Mouse (Mus musculus) kidney, postnatal 0 days (tissue): ENCODE results near the gene Ntrk1. TPM values are rescaled to one million over a fixed set of nuclear protein-coding genes. Genes with fewer than 3 reads are reported as not detected.

Experiments used
- ATAC-seq: fragments of 200-750 bp; cut with Nextera tagmentation; replicated peaks from 2 replicates; pipeline ENCODE4 v1.8.0; 2017; ENCODE audit warnings: low read depth, moderate number of reproducible peaks, moderate TSS enrichment, moderate library complexity; ENCODE audit not compliant: low FRiP score
- DNase-seq: peaks from one replicate; pipeline ENCODE4 v3.0.0-alpha.2; 2016; ENCODE audit warnings: low spot score
- H3K27ac ChIP-seq: fragments of 300-500 bp; sonication (generic); 2 replicates; pipeline ENCODE4 v1.5.1; 2014; ENCODE audit warnings: mild to moderate bottlenecking
- H3K27me3 ChIP-seq: fragments of 300-500 bp; sonication (generic); 2 replicates; pipeline ENCODE4 v1.6.1; 2014; ENCODE audit warnings: low read length, mixed read lengths; ENCODE audit not compliant: insufficient read depth
- H3K36me3 ChIP-seq: fragments of 300-500 bp; sonication (generic); 2 replicates; pipeline ENCODE4 v1.6.1; 2014; ENCODE audit warnings: low read length, mixed read lengths; ENCODE audit not compliant: insufficient read depth
- H3K4me1 ChIP-seq: fragments of 300-500 bp; sonication (generic); replicated peaks from 2 replicates; pipeline ENCODE4 v1.6.1; 2014; ENCODE audit warnings: antibody characterized with exemption, low read length, mixed read lengths; ENCODE audit not compliant: insufficient read depth
- H3K4me2 ChIP-seq: fragments of 300-500 bp; sonication (generic); 2 replicates; pipeline ENCODE4 v1.6.1; 2014; ENCODE audit warnings: mild to moderate bottlenecking, low read length, moderate library complexity, mixed read lengths
- H3K4me3 ChIP-seq: fragments of 300-500 bp; sonication (generic); replicated peaks from 2 replicates; pipeline ENCODE4 v1.5.1; 2014; ENCODE audit warnings: low read depth, low read length
- H3K9ac ChIP-seq: fragments of 300-500 bp; sonication (generic); 2 replicates; pipeline ENCODE4 v1.6.1; 2014; ENCODE audit warnings: low read depth, low read length
- H3K9me3 ChIP-seq: fragments of 300-500 bp; sonication (generic); replicated peaks from 2 replicates; pipeline ENCODE4 v1.6.1; 2016; ENCODE audit warnings: low read length, inconsistent platforms, mixed read lengths
- CTCF ChIP-seq: IDR thresholded peaks from 2 replicates; pipeline ENCODE4 v1.5.1; 2016; ENCODE audit warnings: antibody characterized with exemption, low read depth, mild to moderate bottlenecking, moderate library complexity
- WGBS: fragments of 180-500 bp; shearing (Covaris S2); extraction: QIAGEN DNeasy Blood & Tissue Kit; methylation state at CpG from one replicate; pipeline ENCODE4 v1.1.7; 2014; 5-methylcytosine and 5-hydroxymethylcytosine counted together
- polyA plus RNA-seq: library from polyadenylated mRNA; unstranded; fragments of >200 nt; fragmentation: Nextera tagmentation; extraction: Ambion mirVana; gene quantifications from 2 replicates; pipeline ENCODE4 v1.2.1, GENCODE M21; 2015

The Ntrk1 gene
- polyA plus RNA-seq, 1 experiment from 2014 or later, result 2.3 TPM

DNA sequence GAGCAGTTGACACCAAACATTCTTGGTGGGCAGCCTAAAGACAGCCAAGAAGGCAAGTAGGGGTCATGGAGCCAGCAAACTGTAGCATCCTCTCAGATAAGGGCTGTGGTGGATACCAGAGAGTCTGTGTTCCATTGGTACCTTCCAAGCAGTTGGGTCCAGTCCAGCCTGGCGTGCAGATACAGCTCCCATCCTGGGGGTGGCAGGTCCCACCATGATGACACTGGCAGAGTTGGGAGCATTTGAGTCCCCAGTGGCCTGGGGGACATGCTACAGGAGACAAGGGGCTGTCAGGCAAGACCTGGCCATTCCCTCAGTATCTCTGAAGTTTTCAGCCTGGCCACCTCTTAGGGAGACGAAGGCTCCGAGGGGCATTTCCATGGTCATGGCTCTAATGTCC lies 42.4 kb downstream of the Ntrk1 start:
- Histone ChIP-seq H3K4me1 (0 out of 2 replicates have a peak, but pooled peaks cover 5% of the 10 kb centered on the region), H3K9me3 (no peaks in the 10 kb centered on the region), H3K36me3 (peaks cover 41% of the 10 kb centered on the region), H3K27ac (no peak overlapping the region), H3K4me3 (no peak overlapping the region), H3K4me2 (no peak overlapping the region), H3K9ac (no peak overlapping the region), H3K27me3 (no peaks in the 10 kb centered on the region)
- no peak for TF ChIP-seq CTCF
- DNase-seq (no peak), ATAC-seq (no peak)
- 93% methylated on average over 3 of the region's 3 CpGs for WGBS

DNA sequence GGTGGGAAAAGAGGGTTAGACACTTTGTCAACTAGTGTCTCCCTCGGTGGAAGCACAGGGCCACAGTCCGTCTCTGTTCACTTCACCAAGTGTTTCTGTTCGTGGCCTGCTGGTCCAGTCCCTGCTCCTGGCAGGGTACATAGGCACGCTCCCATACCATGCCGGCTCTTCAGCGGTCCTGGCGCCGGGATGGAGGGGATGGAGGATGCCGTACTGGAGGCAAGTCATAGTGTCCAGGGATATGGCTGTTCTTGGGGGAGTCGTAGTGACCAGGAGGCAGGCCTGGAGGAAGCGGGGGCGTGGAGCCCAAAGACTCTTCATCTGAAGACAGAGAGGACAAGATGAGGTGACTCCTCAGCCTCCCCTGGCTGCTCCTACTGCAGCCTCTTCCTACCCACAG lies 45.0 kb downstream of the Ntrk1 start:
- Histone ChIP-seq H3K4me1 (peaks cover 7% of the 10 kb centered on the region; the same call in 1 of the 2 replicates), H3K36me3 (peaks cover 38% of the 10 kb centered on the region), H3K27ac (no peak overlapping the region), H3K4me2 (no peak overlapping the region), H3K9ac (no peak overlapping the region), H3K27me3 (no peaks in the 10 kb centered on the region), H3K4me3 (no peak overlapping the region), H3K9me3 (no peaks in the 10 kb centered on the region)
- ATAC-seq (no peak), DNase-seq (no peak)
- WGBS, result 93% methylated on average over 12 of the region's 12 CpGs
- no peak for TF ChIP-seq CTCF

DNA sequence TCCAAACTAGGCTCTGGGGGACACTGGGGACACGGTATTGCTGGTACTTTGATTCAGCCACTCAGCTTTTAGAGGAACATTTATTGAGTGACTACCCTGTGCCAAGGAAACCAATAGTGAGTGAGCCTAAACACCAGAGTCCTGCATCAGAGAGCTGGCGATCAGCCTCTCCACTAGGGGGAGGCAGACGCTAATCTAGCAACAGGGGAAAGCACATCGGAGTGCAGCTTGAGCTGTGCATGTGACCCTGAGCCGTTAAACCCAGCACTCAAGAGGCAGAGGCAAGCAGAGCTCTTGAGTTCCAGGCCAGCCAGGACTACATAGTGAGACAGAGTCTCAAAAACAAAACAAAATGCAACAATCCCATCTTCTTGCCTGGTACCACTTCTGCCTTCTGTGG lies 45.9 kb downstream of the Ntrk1 start:
- no peak for ATAC-seq
- Histone ChIP-seq H3K9ac (no peak overlapping the region), H3K27ac (no peak overlapping the region), H3K4me3 (no peak overlapping the region), H3K36me3 (peaks cover 32% of the 10 kb centered on the region), H3K27me3 (no peaks in the 10 kb centered on the region), H3K9me3 (no peaks in the 10 kb centered on the region), H3K4me2 (no peak overlapping the region), H3K4me1 (peaks cover 8% of the 10 kb centered on the region; the same call in 1 of the 2 replicates)
- peak; percentile 57 for DNase-seq
- WGBS, result 16% methylated on average over 5 of the region's 5 CpGs
- peak; percentile 79 for TF ChIP-seq CTCF

DNA sequence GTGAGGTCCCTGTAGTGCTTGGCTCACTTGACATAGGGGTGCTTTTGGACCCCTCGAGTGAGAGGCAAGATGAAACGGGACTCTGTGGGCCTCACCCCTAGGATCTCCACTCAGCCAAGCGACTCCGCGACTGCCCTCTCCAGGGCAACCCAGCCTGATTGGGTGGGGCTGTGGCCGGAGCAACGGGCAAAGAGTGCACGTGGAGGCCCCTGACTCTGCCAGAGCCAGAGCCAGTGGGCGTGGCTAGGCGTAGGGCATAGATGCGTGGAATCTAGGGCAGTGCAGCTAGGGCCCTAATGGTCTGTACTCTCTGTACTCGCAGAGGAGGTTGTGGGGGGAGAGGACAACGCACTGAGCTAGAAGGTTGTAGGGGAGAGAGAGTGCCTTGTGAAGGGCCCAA lies 46.5 kb downstream of the Ntrk1 start, which contains the start of gene Lrrc71:
Gene Lrrc71 (minus strand): TSS at position 195 of the 400 bp plus-strand sequence.
- Histone ChIP-seq H3K9me3 (no peaks in the 10 kb centered on the region), H3K4me3 (no peak within 1 kb of the TSS), H3K27me3 (no peaks in the 10 kb centered on the region), H3K4me2 (no peak within 1 kb of the TSS), H3K36me3 (peaks cover 26% of the 10 kb centered on the region), H3K9ac (0 out of 2 replicates have a peak within 1 kb of the TSS, but pooled peaks have one; percentile 18), H3K27ac (no peak within 1 kb of the TSS), H3K4me1 (peaks cover 8% of the 10 kb centered on the region; the same call in 1 of the 2 replicates)
- 31% methylated on average over 13 of the region's 13 CpGs for WGBS
- no peak for TF ChIP-seq CTCF
- ATAC-seq (peak; percentile 56), DNase-seq (no peak)

DNA sequence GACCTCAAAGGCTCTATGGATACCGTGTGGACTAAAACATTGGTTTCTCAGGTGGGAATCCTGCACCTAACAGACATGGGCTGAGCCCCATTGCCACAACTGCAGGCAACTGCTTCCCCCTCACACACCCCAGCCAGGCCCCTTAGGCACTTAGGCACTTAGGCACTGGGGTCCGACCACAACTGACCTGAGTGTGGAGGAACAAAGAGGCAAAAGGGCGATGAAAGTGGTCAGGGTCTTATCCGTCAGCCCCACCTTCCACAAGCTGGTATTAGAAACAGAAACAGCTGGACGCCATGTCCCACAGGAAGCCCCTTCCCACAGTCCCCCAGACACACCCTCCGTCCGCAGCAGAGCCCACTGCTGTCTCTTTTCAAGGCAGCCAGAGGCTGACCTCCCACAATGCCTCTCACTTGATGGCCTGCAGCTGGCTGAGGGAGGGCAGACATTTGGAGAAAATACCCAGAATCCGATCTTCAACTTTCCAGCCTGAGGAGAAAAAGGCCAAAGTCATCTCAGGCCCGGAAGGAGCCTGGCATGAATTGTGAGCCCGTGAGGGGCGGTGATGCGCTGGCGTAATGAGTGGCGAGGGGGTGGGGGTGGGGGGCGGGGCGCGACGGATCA lies 49.8 kb downstream of the Ntrk1 start:
- Histone ChIP-seq H3K9me3 (no peaks in the 10 kb centered on the region), H3K4me2 (peak overlapping the region; percentile 41), H3K4me1 (peaks cover 8% of the 10 kb centered on the region; the same call in 1 of the 2 replicates), H3K27ac (peak overlapping the region; percentile 77), H3K36me3 (peaks cover 8% of the 10 kb centered on the region; the same call in 1 of the 2 replicates), H3K4me3 (no peak overlapping the region), H3K27me3 (no peaks in the 10 kb centered on the region), H3K9ac (peak overlapping the region; percentile 35; the same call in 1 of the 2 replicates)
- TF ChIP-seq CTCF, result no peak
- WGBS, result 19% methylated on average over 18 of the region's 18 CpGs
- peak; percentile 87 for DNase-seq
- peak; percentile 42 for ATAC-seq

DNA sequence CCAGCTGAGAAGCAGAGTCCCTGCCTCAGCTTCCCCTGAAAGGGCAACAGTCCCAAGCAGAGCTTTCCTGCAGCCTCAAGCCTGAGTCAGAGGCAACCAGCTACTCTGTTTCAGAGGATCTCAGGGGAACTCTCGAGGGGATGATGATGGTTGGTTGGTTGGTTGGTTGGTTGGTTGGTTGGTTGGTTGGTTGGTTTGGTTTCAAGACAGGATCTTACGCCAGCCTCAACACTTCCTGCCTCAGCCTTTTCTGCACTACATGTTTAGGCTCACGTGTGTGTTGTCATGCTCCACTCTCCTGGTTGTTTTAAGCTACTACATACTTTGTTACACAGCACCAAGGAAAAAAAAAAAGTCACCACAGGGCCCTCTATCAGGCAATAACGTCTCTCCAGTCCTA lies 51.0 kb downstream of the Ntrk1 start:
- Histone ChIP-seq H3K9ac (no peak overlapping the region), H3K4me3 (no peak overlapping the region), H3K4me2 (no peak overlapping the region), H3K27ac (no peak overlapping the region), H3K36me3 (peaks cover under 1% of the 10 kb centered on the region), H3K27me3 (no peaks in the 10 kb centered on the region), H3K9me3 (no peaks in the 10 kb centered on the region), H3K4me1 (peaks cover 8% of the 10 kb centered on the region; the same call in 1 of the 2 replicates)
- ATAC-seq (no peak), DNase-seq (no peak)
- 82% methylated on average over 4 of the region's 4 CpGs for WGBS
- TF ChIP-seq CTCF, result no peak
